Mouse (Mus musculus): ENCODE results near the gene Tmppe. TPM values are rescaled to one million over a fixed set of nuclear protein-coding genes. Genes with fewer than 3 reads are reported as not detected.

The Tmppe gene
- polyA plus RNA-seq, 1 experiment from 2014 or later: 10.1 TPM

DNA sequence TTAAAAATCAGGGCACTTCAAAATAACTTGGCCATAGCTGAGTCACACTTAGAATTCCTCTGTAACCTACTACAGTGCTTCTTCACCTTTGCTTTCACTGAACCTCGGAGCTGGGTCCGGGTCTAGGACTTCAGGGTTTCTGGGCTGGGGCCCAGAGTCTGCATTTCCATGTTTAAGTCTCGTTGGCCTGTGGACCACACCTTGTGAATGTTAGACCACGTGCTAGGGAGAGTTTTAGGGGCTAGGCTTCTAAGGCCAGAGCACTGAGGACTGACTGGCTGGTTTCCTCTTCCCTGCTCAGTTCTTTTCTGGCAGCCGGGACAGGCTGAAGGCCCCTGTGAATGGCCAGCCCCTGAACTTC is 337 bp upstream of the Tmppe start:
- no peak for ATAC-seq (ENCODE audit: borderline replicate concordance, extremely low read depth, low FRiP score, low TSS enrichment)
- Histone ChIP-seq H3K27ac (peak overlapping the region; percentile 91), H3K4me3 (peak overlapping the region; percentile 88), H3K27me3 (no peaks in the 10 kb centered on the region), H3K36me3 (peaks cover 13% of the 10 kb centered on the region), H3K9me3 (no peaks in the 10 kb centered on the region), H3K4me2 (peak overlapping the region; percentile 84), H3K9ac (0 out of 2 replicates have a peak overlapping the region, but pooled peaks have one; percentile 78), H3K4me1 (peaks cover 12% of the 10 kb centered on the region)
- 8% methylated on average over 5 of the region's 5 CpGs for WGBS

GRCm38 (mm10) chr9:114401685-114402080 is 778 bp downstream of the Tmppe start:
- peak overlapping the region; percentile 88 for H3K4me3 ChIP-seq
- H3K27me3 ChIP-seq: no peaks in the 10 kb centered on the region
- peaks cover 24% of the 10 kb centered on the region for H3K36me3 ChIP-seq
- ATAC-seq (ENCODE audit: borderline replicate concordance, extremely low read depth, low FRiP score, low TSS enrichment): no peak
- H3K9me3 ChIP-seq: no peaks in the 10 kb centered on the region
- H3K4me2 ChIP-seq: peak overlapping the region; percentile 84
- peaks cover 12% of the 10 kb centered on the region for H3K4me1 ChIP-seq
- H3K9ac ChIP-seq: peak overlapping the region; percentile 78
- peak overlapping the region; percentile 91 for H3K27ac ChIP-seq
- 2% methylated on average over 16 of the region's 16 CpGs for WGBS

DNA sequence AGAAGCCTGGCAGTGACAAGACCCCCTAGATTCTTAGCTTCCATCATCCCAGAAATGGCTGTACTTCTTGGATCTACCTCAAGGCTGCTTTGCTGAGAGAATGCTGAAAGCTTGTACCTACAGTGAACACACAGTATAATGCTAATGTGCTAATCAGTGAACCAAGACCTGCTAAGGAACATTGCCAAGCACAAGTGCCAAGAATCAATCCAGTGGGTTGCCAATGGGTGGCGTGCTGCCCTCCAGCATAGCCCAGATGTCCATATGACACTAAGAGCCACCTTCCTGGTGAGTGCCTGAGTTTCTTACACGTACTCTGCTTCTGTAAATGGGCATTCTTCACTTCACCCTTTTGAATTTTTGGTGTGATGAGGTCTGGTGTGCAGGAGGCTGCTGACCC is 6.8 kb downstream of the Tmppe start:
- Histone ChIP-seq H3K27ac (no peak overlapping the region), H3K9ac (no peak overlapping the region), H3K9me3 (no peaks in the 10 kb centered on the region), H3K4me3 (no peak overlapping the region), H3K27me3 (no peaks in the 10 kb centered on the region), H3K4me2 (no peak overlapping the region), H3K4me1 (no peaks in the 10 kb centered on the region), H3K36me3 (peaks cover 37% of the 10 kb centered on the region)
- ATAC-seq (ENCODE audit: borderline replicate concordance, extremely low read depth, low FRiP score, low TSS enrichment): no peak
- 85% methylated on average over 2 of the region's 2 CpGs for WGBS

- H3K9me3 ChIP-seq: no peaks in the 10 kb centered on the region
- no peak for ATAC-seq (ENCODE audit: borderline replicate concordance, extremely low read depth, low FRiP score, low TSS enrichment)
- H3K27ac ChIP-seq: no peak overlapping the region
- H3K4me3 ChIP-seq: no peak overlapping the region
- H3K9ac ChIP-seq: no peak overlapping the region
- H3K27me3 ChIP-seq: no peaks in the 10 kb centered on the region
- H3K4me2 ChIP-seq: no peak overlapping the region
- WGBS: 91% methylated on average over 11 of the region's 11 CpGs
- H3K36me3 ChIP-seq: peaks cover 26% of the 10 kb centered on the region
- H3K4me1 ChIP-seq: no peaks in the 10 kb centered on the region
Observed at GRCm38 (mm10) chr9:114410313-114410862, 9.5 kb downstream of the Tmppe start.

DNA sequence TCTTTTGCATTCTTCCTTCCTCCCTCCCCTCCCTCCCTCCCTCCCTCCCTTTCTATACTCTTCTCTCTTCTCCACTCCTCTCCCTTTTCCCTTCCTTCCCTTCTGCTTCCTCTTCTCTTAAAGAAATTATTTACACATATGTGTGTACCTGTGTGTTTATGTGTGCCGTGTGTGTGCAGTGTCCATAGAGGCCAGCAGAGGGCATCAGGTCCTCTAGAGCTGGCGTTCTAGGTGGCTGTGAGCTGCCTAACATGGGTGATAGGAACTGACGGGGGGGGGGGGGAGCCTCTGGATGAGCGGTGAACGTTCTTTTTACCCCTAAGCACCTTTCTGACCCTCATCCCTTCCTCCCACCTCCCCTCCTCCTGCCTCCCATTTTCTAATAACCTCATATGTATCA is 10.4 kb downstream of the Tmppe start:
- ATAC-seq (ENCODE audit: borderline replicate concordance, extremely low read depth, low FRiP score, low TSS enrichment): no peak
- H3K4me2 ChIP-seq: no peak overlapping the region
- H3K4me3 ChIP-seq: no peak overlapping the region
- WGBS: 77% methylated on average over 5 of the region's 5 CpGs
- H3K27ac ChIP-seq: no peak overlapping the region
- no peaks in the 10 kb centered on the region for H3K4me1 ChIP-seq
- no peak overlapping the region for H3K9ac ChIP-seq
- H3K27me3 ChIP-seq: no peaks in the 10 kb centered on the region
- H3K9me3 ChIP-seq: no peaks in the 10 kb centered on the region
- peaks cover 17% of the 10 kb centered on the region for H3K36me3 ChIP-seq

GRCm38 (mm10) chr9:114412406-114412805 is 11.5 kb downstream of the Tmppe start:
- no peak overlapping the region for H3K9ac ChIP-seq
- H3K4me3 ChIP-seq: no peak overlapping the region
- no peaks in the 10 kb centered on the region for H3K9me3 ChIP-seq
- peaks cover 13% of the 10 kb centered on the region for H3K36me3 ChIP-seq
- no peak overlapping the region for H3K27ac ChIP-seq
- no peak overlapping the region for H3K4me2 ChIP-seq
- ATAC-seq (ENCODE audit: borderline replicate concordance, extremely low read depth, low FRiP score, low TSS enrichment): no peak
- WGBS: 83% methylated on average over 9 of the region's 9 CpGs
- H3K27me3 ChIP-seq: no peaks in the 10 kb centered on the region
- no peaks in the 10 kb centered on the region for H3K4me1 ChIP-seq

DNA sequence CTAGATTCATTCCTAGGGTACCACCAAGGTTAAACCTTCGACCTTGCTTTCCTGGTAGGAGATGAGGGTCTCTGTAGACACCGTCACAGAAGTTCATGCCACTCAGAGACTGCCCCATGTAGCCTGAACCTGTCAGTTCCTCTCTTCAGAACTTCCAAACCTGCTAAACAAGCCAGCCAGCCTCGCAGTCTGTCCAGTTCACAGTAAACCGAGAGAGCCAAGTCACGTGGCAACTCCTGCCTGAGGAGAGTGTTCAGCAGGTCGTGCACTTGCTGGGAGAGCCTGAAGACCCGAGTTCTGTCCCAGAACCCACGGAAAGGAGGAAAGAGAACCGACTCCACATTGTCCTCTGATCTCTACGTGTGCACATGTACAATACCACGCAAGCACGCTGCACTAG is 13.0 kb downstream of the Tmppe start:
- Histone ChIP-seq H3K9me3 (no peaks in the 10 kb centered on the region), H3K4me1 (no peaks in the 10 kb centered on the region), H3K4me3 (no peak overlapping the region), H3K9ac (no peak overlapping the region), H3K27ac (no peak overlapping the region), H3K27me3 (no peaks in the 10 kb centered on the region), H3K36me3 (peaks cover 6% of the 10 kb centered on the region), H3K4me2 (no peak overlapping the region)
- 72% methylated on average over 12 of the region's 12 CpGs for WGBS
- ATAC-seq (ENCODE audit: borderline replicate concordance, extremely low read depth, low FRiP score, low TSS enrichment): no peak

DNA sequence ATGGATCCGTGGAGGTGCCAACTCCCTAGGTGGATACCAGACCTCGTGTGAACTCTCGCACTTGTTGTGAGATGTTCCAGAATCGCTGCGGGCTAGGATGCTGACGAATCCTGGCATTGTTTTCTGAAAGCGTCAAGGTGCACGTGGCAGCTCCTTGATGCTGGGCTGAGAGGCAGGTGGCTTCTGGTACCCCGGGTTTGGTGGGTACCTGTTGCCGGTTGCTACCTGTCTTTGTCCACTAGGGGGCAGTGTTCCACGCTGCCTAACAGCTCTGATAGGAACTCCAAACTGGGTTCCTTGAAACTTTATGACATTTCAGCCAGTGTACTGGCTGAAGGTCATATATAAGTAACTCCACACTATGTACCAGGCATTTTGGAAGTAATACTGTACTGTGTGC is 14.8 kb downstream of the Tmppe start:
- Histone ChIP-seq H3K27me3 (no peaks in the 10 kb centered on the region), H3K36me3 (peaks cover under 1% of the 10 kb centered on the region; the same call in 1 of the 2 replicates), H3K4me2 (no peak overlapping the region), H3K4me1 (no peaks in the 10 kb centered on the region), H3K27ac (no peak overlapping the region), H3K9me3 (no peaks in the 10 kb centered on the region), H3K9ac (no peak overlapping the region), H3K4me3 (no peak overlapping the region)
- no peak for ATAC-seq (ENCODE audit: borderline replicate concordance, extremely low read depth, low FRiP score, low TSS enrichment)
- WGBS: 22% methylated on average over 11 of the region's 11 CpGs

DNA sequence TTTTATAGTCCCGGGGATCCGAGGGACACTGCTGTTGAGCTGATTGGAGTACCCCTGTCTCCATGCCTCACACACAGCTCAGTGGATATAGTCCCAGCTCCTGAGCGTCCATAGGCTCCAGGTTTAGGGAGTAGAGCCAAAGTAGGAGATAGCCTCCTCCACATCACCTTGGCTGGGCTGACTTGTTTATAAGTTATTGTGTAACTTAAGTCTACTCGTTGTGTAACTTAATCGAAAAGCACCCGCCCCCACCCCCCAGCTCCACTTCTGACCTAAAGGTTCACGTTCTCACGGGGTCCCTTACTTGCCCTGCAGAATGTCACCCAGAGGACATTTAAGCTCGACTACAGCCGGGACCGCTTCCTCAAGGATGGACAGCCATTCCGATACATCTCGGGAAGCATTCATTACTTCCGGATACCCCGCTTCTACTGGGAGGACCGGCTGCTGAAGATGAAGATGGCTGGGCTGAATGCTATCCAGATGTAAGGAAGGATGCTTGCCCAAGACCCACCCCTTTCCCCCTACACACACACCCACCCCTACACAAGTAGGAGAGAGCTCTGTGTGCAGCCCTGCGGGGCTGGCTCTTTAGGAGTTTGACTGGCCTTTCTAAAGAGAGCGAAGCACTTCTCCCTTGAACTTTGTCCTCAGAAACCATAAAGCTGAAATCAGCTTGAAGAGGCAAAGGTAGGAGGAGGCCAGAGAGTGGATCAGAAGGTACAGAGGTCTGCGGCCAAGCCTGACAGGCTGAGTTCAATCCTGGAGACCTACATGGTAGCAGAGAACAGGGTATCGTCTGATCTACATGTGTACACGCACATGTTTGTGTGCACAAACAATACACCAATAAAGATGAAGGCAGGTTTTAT is 16.0 kb downstream of the Tmppe start:
- no peak overlapping the region for H3K27ac ChIP-seq
- 83% methylated on average over 21 of the region's 21 CpGs for WGBS
- H3K27me3 ChIP-seq: no peaks in the 10 kb centered on the region
- no peaks in the 10 kb centered on the region for H3K36me3 ChIP-seq
- no peak for ATAC-seq (ENCODE audit: borderline replicate concordance, extremely low read depth, low FRiP score, low TSS enrichment)
- no peak overlapping the region for H3K4me2 ChIP-seq
- no peak overlapping the region for H3K9ac ChIP-seq
- H3K4me1 ChIP-seq: no peaks in the 10 kb centered on the region
- no peaks in the 10 kb centered on the region for H3K9me3 ChIP-seq
- H3K4me3 ChIP-seq: no peak overlapping the region

- Histone ChIP-seq H3K4me2 (no peak overlapping the region), H3K9me3 (no peaks in the 10 kb centered on the region), H3K36me3 (no peaks in the 10 kb centered on the region), H3K4me1 (no peaks in the 10 kb centered on the region), H3K4me3 (no peak overlapping the region), H3K27me3 (no peaks in the 10 kb centered on the region), H3K27ac (no peak overlapping the region), H3K9ac (no peak overlapping the region)
- WGBS: 69% methylated on average over 7 of the region's 7 CpGs
- ATAC-seq (ENCODE audit: borderline replicate concordance, extremely low read depth, low FRiP score, low TSS enrichment): no peak
Observed at GRCm38 (mm10) chr9:114418187-114418586, 17.3 kb downstream of the Tmppe start.

DNA sequence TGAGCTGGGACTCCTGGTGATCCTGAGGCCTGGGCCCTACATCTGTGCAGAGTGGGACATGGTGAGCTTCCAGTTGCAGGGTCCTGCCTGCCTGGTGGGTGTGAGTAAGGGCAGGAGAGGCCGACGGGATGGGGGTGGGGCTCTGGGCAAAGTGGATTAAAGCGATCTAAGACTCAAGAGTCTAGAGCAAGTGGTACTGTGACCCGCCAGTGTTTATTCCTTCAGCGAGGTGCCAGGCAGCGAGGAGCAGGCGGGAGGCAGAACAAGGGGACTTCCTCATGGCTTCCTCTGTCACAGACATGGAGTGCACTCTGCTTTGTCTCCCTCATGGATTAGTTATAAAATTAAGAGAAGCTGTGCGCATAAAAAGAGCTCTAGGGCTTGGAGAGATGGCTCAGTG is 19.5 kb downstream of the Tmppe start:
- H3K4me2 ChIP-seq: no peak overlapping the region
- no peaks in the 10 kb centered on the region for H3K9me3 ChIP-seq
- H3K4me3 ChIP-seq: no peak overlapping the region
- no peaks in the 10 kb centered on the region for H3K27me3 ChIP-seq
- peaks cover 4% of the 10 kb centered on the region for H3K36me3 ChIP-seq
- no peak overlapping the region for H3K9ac ChIP-seq
- no peaks in the 10 kb centered on the region for H3K4me1 ChIP-seq
- 57% methylated on average over 8 of the region's 8 CpGs for WGBS
- no peak overlapping the region for H3K27ac ChIP-seq
- ATAC-seq (ENCODE audit: borderline replicate concordance, extremely low read depth, low FRiP score, low TSS enrichment): no peak

GRCm38 (mm10) chr9:114421045-114421444 is 20.1 kb downstream of the Tmppe start:
- Histone ChIP-seq H3K36me3 (peaks cover 10% of the 10 kb centered on the region), H3K9me3 (no peaks in the 10 kb centered on the region), H3K4me1 (no peaks in the 10 kb centered on the region), H3K9ac (no peak overlapping the region), H3K27ac (no peak overlapping the region), H3K4me2 (no peak overlapping the region), H3K27me3 (no peaks in the 10 kb centered on the region), H3K4me3 (no peak overlapping the region)
- WGBS: 63% methylated on average over 3 of the region's 3 CpGs
- ATAC-seq (ENCODE audit: borderline replicate concordance, extremely low read depth, low FRiP score, low TSS enrichment): no peak
